Mouse (Mus musculus): Measurements from ENCODE around the gene Psma3. TPM values are rescaled to one million over a fixed set of nuclear protein-coding genes. Genes with fewer than 3 reads are reported as not detected.

Psma3 gene
- polyA plus RNA-seq, 1 experiment from 2014 or later = 654 TPM

DNA sequence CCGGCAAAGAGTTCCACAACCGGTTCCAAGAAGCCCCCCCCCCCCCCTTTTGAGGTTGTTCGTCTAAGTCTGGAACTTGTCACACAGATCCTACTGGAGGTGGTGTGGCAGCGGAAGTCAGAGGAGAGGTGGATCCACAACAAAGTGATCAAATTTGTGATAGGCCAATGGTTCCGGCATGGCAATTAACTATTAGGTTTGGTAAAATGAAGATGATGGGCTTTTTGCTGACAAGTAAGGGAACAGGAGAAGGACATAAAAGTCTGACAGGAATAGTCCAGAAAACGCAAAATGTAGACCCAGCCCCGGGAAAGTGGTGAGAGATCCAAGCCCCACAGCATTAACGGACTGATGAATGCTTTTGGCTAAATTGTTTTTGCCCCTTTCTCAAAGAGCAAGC lies 6.8 kb upstream of the Psma3 start:
- H3K4me3 ChIP-seq (ENCODE audit: low read depth, low read length) = peak overlapping the region; percentile 52
- H3K4me2 ChIP-seq = peak overlapping the region; percentile 52
- WGBS = 53% methylated on average over 8 of the region's 8 CpGs

DNA sequence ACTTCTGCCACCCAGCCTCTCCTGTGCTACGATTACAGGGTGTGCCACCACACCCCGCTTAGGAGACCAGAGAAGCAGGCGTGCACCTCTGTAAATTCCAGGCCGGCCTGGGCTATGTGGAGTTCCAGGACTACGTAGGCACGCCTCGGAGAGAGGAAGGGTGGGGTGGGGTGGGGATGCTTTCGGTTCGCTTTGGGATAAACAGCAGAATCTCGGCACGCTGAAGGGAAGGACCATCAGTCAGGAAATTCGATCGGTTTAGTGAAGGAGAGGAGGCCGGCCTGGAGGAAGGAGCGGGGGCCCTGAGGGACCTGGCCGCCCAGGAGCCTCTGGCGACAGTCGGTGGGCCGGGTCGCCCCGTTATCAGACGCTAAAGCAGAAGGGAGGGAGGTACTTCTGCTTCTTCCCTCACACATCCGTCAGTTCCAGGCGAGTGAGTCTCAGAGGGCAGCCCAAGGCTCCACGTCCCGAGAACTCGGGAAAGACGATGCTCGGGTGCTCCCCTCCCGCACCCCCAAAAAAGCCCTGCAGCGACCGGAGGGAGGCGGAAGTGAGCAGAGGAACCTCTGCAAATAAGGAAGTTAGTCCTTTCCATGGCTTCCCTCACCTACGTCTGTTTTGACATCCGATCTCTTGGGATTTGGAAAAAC lies 6.2 kb upstream of the Psma3 start:
- Histone ChIP-seq H3K9me3 (ENCODE audit: control insufficient read depth, low read length) (no peaks in the 10 kb centered on the region), H3K27me3 (ENCODE audit: control insufficient read depth, insufficient read depth, low read length) (no peaks in the 10 kb centered on the region), H3K4me1 (ENCODE audit: control insufficient read depth, insufficient read depth, low read length) (peaks cover 2% of the 10 kb centered on the region; the same call in 1 of the 2 replicates), H3K36me3 (ENCODE audit: control insufficient read depth, insufficient read depth, low read length) (peaks cover 3% of the 10 kb centered on the region; the same call in 1 of the 2 replicates), H3K9ac (ENCODE audit: low read length) (peak overlapping the region; percentile 72), H3K4me2 (peak overlapping the region; percentile 52), H3K4me3 (ENCODE audit: low read depth, low read length) (peak overlapping the region; percentile 52), H3K27ac (ENCODE audit: low read depth, low read length) (peak overlapping the region; percentile 62)
- DNase-seq (ENCODE audit: low spot score, missing footprints) = peak; percentile 98
- peak; percentile 84 for ATAC-seq (ENCODE audit: low FRiP score)
- whole genome bisulfite sequencing = under 1% methylated on average over 35 of the region's 35 CpGs

More for the DNA sequence above, 6.8 kb upstream of the Psma3 start:
- DNase-seq (ENCODE audit: low spot score, missing footprints) = peak; percentile 87
- ATAC-seq (ENCODE audit: low FRiP score) = no peak
- H3K9me3 ChIP-seq (ENCODE audit: control insufficient read depth, low read length) = no peaks in the 10 kb centered on the region
- H3K9ac ChIP-seq (ENCODE audit: low read length) = peak overlapping the region; percentile 72
- peak overlapping the region; percentile 62; the same call in 1 of the 2 replicates for H3K27ac ChIP-seq (ENCODE audit: low read depth, low read length)
- H3K4me1 ChIP-seq (ENCODE audit: control insufficient read depth, insufficient read depth, low read length) = peaks cover 2% of the 10 kb centered on the region; the same call in 1 of the 2 replicates
- H3K27me3 ChIP-seq (ENCODE audit: control insufficient read depth, insufficient read depth, low read length) = no peaks in the 10 kb centered on the region
- H3K36me3 ChIP-seq (ENCODE audit: control insufficient read depth, insufficient read depth, low read length) = peaks cover 3% of the 10 kb centered on the region; the same call in 1 of the 2 replicates

DNA sequence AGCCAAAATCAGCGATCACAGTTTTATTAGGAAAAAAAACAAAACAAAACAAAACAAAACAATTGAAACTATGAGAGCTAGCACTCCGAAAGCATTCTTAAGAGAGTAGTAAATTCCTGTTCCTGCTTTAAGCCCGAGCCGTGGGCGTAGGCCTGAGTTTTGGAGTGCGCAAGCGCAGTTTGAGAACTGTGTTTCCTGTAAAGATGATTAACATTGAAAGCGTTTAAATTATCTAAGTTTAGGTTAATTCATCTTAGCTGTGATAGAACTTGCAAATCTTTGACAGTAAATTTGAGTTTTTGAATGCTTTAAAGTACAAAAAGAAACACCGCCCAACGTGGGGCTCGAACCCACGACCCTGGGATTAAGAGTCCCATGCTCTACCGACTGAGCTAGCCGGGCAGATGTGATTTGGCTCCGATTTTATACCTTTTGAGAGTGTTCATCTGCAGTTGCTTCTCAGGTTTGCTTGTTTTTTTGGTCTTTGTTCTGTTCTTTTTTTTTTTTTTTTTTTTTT lies 5.6 kb upstream of the Psma3 start:
- Histone ChIP-seq H3K9ac (ENCODE audit: low read length) (peak overlapping the region; percentile 72), H3K4me2 (peak overlapping the region; percentile 52), H3K9me3 (ENCODE audit: control insufficient read depth, low read length) (no peaks in the 10 kb centered on the region), H3K36me3 (ENCODE audit: control insufficient read depth, insufficient read depth, low read length) (no peaks in the 10 kb centered on the region), H3K27me3 (ENCODE audit: control insufficient read depth, insufficient read depth, low read length) (no peaks in the 10 kb centered on the region), H3K27ac (ENCODE audit: low read depth, low read length) (no peak overlapping the region; the same call in 1 of the 2 replicates), H3K4me1 (ENCODE audit: control insufficient read depth, insufficient read depth, low read length) (peaks cover 2% of the 10 kb centered on the region; the same call in 1 of the 2 replicates), H3K4me3 (ENCODE audit: low read depth, low read length) (peak overlapping the region; percentile 52)
- DNase-seq (ENCODE audit: low spot score, missing footprints) (peak; percentile 99), ATAC-seq (ENCODE audit: low FRiP score) (peak; percentile 66; the same call in 1 of the 2 replicates)
- WGBS = under 1% methylated on average over 15 of the region's 15 CpGs

DNA sequence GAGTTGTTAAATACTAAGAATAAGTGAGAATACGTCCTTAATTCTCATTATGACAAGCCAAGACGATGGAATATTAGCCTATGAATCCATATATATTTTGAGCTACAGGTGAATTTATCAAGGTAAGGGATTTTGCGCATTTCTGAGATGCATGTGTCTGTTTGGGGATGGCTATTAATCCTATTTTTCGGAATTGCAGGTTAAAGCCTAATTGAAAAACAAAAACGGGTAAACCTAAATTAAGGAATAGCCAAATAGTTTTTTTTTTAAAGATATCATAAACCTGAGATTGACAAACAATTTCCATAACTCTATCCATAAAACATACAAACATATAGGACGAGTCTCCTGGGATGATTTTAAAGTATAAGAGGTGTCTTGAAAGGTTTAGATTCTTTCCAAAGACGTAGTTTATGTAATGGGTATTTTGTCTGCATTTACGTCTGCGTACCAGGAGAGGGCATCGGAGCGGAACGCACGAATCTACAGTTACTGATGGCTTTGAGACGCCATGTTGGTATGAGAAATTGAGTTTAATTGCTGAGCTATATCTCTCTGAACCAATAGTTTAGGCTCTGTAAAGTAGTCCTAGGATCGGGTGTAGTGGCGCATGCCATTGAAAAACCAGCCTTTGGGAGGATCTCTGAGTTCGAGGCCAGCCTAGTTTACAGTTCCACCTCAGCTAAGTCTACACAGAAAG lies 4.8 kb upstream of the Psma3 start:
- Histone ChIP-seq H3K4me3 (ENCODE audit: low read depth, low read length) (peak overlapping the region; percentile 24; the same call in 1 of the 2 replicates), H3K27me3 (ENCODE audit: control insufficient read depth, insufficient read depth, low read length) (no peaks in the 10 kb centered on the region), H3K27ac (ENCODE audit: low read depth, low read length) (no peak overlapping the region), H3K4me1 (ENCODE audit: control insufficient read depth, insufficient read depth, low read length) (peaks cover 2% of the 10 kb centered on the region; the same call in 1 of the 2 replicates), H3K9ac (ENCODE audit: low read length) (no peak overlapping the region), H3K36me3 (ENCODE audit: control insufficient read depth, insufficient read depth, low read length) (no peaks in the 10 kb centered on the region), H3K4me2 (peak overlapping the region; percentile 44; the same call in 1 of the 2 replicates), H3K9me3 (ENCODE audit: control insufficient read depth, low read length) (no peaks in the 10 kb centered on the region)
- WGBS = 6% methylated on average over 17 of the region's 17 CpGs
- DNase-seq (ENCODE audit: low spot score, missing footprints) = peak; percentile 95
- ATAC-seq (ENCODE audit: low FRiP score) = 0 out of 2 replicates have a peak, but pooled peaks have one; percentile 2

DNA sequence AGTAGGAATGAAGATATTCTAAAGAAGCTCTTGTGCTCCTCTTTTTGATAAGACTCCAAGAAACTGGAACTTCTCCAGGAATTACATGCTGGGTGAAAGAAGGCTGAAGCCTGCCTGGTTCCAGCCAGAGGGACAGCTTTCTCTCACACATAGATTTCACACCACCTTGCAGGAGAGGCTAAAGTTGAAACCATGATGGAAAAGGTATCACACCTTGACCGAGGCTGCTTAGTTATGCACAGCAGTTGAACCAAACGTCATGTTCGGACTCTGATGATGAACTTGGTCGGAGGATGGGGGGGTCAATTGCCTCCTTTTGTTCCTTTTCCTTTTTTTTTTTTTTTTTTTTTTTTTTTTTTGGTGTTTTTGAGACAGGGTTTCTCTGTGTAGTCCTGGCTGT lies 590 bp upstream of the Psma3 start:
- no peak for DNase-seq (ENCODE audit: low spot score, missing footprints)
- H3K4me2 ChIP-seq = no peak overlapping the region
- no peaks in the 10 kb centered on the region for H3K9me3 ChIP-seq (ENCODE audit: control insufficient read depth, low read length)
- no peaks in the 10 kb centered on the region for H3K36me3 ChIP-seq (ENCODE audit: control insufficient read depth, insufficient read depth, low read length)
- WGBS = 88% methylated on average over 4 of the region's 4 CpGs
- H3K4me1 ChIP-seq (ENCODE audit: control insufficient read depth, insufficient read depth, low read length) = peaks cover 7% of the 10 kb centered on the region
- no peak overlapping the region for H3K4me3 ChIP-seq (ENCODE audit: low read depth, low read length)
- no peaks in the 10 kb centered on the region for H3K27me3 ChIP-seq (ENCODE audit: control insufficient read depth, insufficient read depth, low read length)
- ATAC-seq (ENCODE audit: low FRiP score) = no peak
- H3K9ac ChIP-seq (ENCODE audit: low read length) = no peak overlapping the region
- H3K27ac ChIP-seq (ENCODE audit: low read depth, low read length) = no peak overlapping the region

DNA sequence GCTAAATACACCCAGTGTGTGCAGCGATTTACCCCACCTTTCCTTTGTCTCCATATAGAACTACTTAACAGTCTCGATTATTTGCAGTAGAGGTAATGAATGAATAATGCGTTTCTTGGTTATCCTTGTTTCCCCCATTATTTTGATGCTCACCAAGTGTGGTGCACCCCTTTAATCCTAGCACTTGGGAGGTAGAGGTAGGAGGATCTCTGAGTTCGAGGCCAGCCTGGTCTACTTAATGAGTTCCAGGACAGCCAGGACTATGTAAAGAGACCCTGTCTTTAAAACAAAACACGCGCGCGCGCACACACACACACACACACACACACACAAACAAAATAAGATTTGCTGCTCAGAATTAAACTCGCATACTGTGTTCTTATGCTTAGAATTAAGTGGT lies 985 bp downstream of the Psma3 start:
- H3K9me3 ChIP-seq (ENCODE audit: control insufficient read depth, low read length) = no peaks in the 10 kb centered on the region
- H3K9ac ChIP-seq (ENCODE audit: low read length) = peak overlapping the region; percentile 95
- peak overlapping the region; percentile 84 for H3K27ac ChIP-seq (ENCODE audit: low read depth, low read length)
- H3K4me2 ChIP-seq = peak overlapping the region; percentile 58
- ATAC-seq (ENCODE audit: low FRiP score) (no peak), DNase-seq (ENCODE audit: low spot score, missing footprints) (peak; percentile 91)
- H3K27me3 ChIP-seq (ENCODE audit: control insufficient read depth, insufficient read depth, low read length) = no peaks in the 10 kb centered on the region
- H3K4me1 ChIP-seq (ENCODE audit: control insufficient read depth, insufficient read depth, low read length) = peaks cover 7% of the 10 kb centered on the region
- no peaks in the 10 kb centered on the region for H3K36me3 ChIP-seq (ENCODE audit: control insufficient read depth, insufficient read depth, low read length)
- peak overlapping the region; percentile 92 for H3K4me3 ChIP-seq (ENCODE audit: low read depth, low read length)
- WGBS = 25% methylated on average over 10 of the region's 10 CpGs

DNA sequence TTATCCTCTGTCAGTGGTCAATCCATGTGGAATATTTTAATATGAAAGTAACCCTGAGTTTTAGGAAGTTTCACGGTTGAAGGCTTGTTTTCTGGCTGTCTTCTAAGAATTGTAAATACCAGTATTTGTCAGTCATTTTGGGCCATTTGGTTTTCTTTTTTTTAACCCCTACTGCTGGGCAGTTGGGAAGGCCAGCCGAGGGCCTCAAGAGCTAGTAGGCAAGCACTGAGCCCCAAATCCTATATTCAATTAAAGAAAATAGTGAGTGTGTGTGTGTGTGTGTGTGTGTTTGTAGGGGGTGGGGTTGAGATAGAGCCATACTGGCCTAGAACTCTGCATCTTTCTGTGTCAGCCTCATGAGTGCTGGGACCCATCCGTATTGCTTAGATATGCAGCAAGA lies 1.5 kb downstream of the Psma3 start:
- Histone ChIP-seq H3K4me1 (ENCODE audit: control insufficient read depth, insufficient read depth, low read length) (peaks cover 7% of the 10 kb centered on the region), H3K9ac (ENCODE audit: low read length) (no peak overlapping the region; the same call in 1 of the 2 replicates)

DNA sequence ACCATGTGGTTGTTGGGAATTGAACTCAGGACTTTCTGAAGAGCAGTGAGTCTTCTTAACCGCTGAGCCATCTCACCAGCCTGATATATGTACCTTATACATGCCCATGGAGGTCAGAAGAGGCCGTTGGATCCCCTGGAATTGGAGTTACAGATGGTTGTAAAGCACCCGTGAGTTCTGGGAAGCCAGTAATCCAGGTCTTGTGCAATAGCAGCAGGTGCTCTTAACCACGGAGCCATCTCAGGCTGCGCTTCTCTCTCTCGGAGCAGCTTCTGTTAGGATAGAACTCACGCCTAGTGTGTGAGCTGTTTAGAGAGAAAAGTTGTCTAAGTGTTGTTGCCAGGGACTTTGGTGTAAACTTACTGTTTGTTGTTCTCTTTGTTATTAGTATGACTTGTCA lies 3.9 kb downstream of the Psma3 start:
- H3K4me3 ChIP-seq (ENCODE audit: low read depth, low read length) = no peak overlapping the region
- H3K9me3 ChIP-seq (ENCODE audit: control insufficient read depth, low read length) = no peaks in the 10 kb centered on the region
- H3K36me3 ChIP-seq (ENCODE audit: control insufficient read depth, insufficient read depth, low read length) = no peaks in the 10 kb centered on the region
- no peak overlapping the region for H3K4me2 ChIP-seq
- WGBS = 88% methylated on average over 7 of the region's 7 CpGs
- DNase-seq (ENCODE audit: low spot score, missing footprints) = no peak
- H3K9ac ChIP-seq (ENCODE audit: low read length) = no peak overlapping the region
- no peak for ATAC-seq (ENCODE audit: low FRiP score)
- peaks cover 7% of the 10 kb centered on the region for H3K4me1 ChIP-seq (ENCODE audit: control insufficient read depth, insufficient read depth, low read length)
- no peaks in the 10 kb centered on the region for H3K27me3 ChIP-seq (ENCODE audit: control insufficient read depth, insufficient read depth, low read length)
- H3K27ac ChIP-seq (ENCODE audit: low read depth, low read length) = no peak overlapping the region

More for the DNA sequence above, 1.5 kb downstream of the Psma3 start:
- Histone ChIP-seq H3K27me3 (ENCODE audit: control insufficient read depth, insufficient read depth, low read length) (no peaks in the 10 kb centered on the region), H3K4me2 (peak overlapping the region; percentile 58), H3K36me3 (ENCODE audit: control insufficient read depth, insufficient read depth, low read length) (no peaks in the 10 kb centered on the region), H3K27ac (ENCODE audit: low read depth, low read length) (no peak overlapping the region), H3K9me3 (ENCODE audit: control insufficient read depth, low read length) (no peaks in the 10 kb centered on the region), H3K4me3 (ENCODE audit: low read depth, low read length) (peak overlapping the region; percentile 92)
- ATAC-seq (ENCODE audit: low FRiP score) = no peak
- no peak for DNase-seq (ENCODE audit: low spot score, missing footprints)
- WGBS = 81% methylated on average over 3 of the region's 3 CpGs
